Mouse (Mus musculus): ENCODE measurements around the gene Ttyh3. TPM values are rescaled to one million over a fixed set of nuclear protein-coding genes. Genes with fewer than 3 reads are reported as not detected.
"Not testable (repeated sequence)": the region's sequence is repeated elsewhere in the genome, so short reads cannot be mapped to it uniquely, and the experiment has no call there.

The Ttyh3 gene
- polyA plus RNA-seq (2015; fragmentation: Nextera tagmentation; extraction: Ambion mirVana) = 29.9 and 34.1 TPM in 2 replicates

DNA sequence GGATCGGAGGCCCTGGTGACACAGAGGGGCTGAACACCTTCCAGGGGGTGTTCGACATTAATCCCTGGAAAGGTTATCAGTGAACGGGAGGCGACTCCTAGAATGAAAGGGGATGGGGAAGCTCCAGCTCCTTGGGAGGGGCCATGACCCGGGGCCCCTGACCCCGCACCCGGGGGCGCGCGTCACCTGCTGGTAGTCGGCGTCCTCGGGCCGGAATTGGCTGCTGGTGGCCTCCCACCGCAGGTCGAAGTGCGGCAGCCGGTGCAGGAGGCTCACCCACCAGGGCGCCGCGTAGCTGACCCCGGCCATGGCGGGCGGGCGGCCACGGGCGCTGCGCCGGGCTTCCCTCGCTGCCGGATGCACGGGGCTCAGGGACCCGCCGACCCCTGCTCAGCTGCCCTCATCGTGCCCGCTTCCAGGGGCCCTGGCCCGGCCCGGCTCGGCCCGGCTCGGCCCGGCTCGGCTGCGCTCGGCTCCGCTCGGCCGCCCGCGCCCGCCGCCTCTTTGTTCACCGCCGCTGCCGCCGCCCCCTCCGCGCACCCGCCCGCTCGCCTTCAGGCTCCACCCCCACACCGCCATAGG, at the start of gene Ttyh3:
Gene Ttyh3 (minus strand): TSS at position 513 of the 582 bp plus-strand sequence.
- Histone ChIP-seq H3K4me1 (peaks cover 54% of the 10 kb centered on the region), H3K4me2 (peak within 1 kb of the TSS; percentile 86), H3K9ac (peak within 1 kb of the TSS; percentile 99), H3K4me3 (peak within 1 kb of the TSS; percentile 98), H3K9me3 (no peaks in the 10 kb centered on the region), H3K36me3 (peaks cover 12% of the 10 kb centered on the region), H3K27me3 (no peaks in the 10 kb centered on the region), H3K27ac (peak within 1 kb of the TSS; percentile 86)
- 0 out of 2 replicates have a peak, but pooled peaks have one; percentile 1 for ATAC-seq (ENCODE audit: insufficient number of reproducible peaks, low FRiP score, low TSS enrichment, low read depth)
- under 1% methylated on average over 54 of the region's 62 CpGs for WGBS

- ATAC-seq (ENCODE audit: insufficient number of reproducible peaks, low FRiP score, low TSS enrichment, low read depth) = no peak
- 85% methylated on average over 7 of the region's 7 CpGs for WGBS
Observed at GRCm38 (mm10) chr5:140695987-140696386, 47.2 kb upstream of the Ttyh3 start.

DNA sequence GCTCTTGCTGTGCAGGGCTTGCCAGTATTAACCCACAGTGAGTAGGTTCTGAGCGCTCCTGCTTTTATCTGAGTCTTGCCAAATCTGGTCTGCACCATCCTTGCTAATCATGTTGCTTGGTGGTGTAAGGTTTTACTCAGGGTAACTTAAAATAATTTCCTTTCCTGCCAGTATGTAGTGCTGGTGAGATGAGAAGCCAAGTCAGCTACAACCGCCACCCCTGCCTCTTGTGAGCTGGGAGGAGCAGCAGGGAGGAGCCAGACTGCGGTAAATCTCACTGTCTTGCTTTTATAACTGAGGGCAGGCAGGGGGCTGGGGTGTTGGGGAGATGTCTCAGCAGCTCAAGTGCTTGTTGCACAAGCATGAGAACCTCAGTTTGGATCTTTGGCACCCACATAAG, 39.6 kb upstream of the Ttyh3 start:
- H3K9ac ChIP-seq = no peak overlapping the region
- 62% methylated on average over 3 of the region's 3 CpGs for WGBS
- no peak for ATAC-seq (ENCODE audit: insufficient number of reproducible peaks, low FRiP score, low TSS enrichment, low read depth)
- no peak overlapping the region for H3K4me2 ChIP-seq
- H3K4me3 ChIP-seq = no peak overlapping the region
- H3K4me1 ChIP-seq = 0 out of 2 replicates have a peak, but pooled peaks cover 2% of the 10 kb centered on the region
- H3K36me3 ChIP-seq = peaks cover 76% of the 10 kb centered on the region
- no peaks in the 10 kb centered on the region for H3K27me3 ChIP-seq
- H3K27ac ChIP-seq = no peak overlapping the region
- no peaks in the 10 kb centered on the region for H3K9me3 ChIP-seq

More at GRCm38 (mm10) chr5:140695987-140696386, 47.2 kb upstream of the Ttyh3 start:
- no peak overlapping the region for H3K4me3 ChIP-seq
- no peak overlapping the region for H3K27ac ChIP-seq
- H3K4me2 ChIP-seq = no peak overlapping the region
- H3K9me3 ChIP-seq = no peaks in the 10 kb centered on the region
- no peak overlapping the region for H3K9ac ChIP-seq
- peaks cover 8% of the 10 kb centered on the region for H3K4me1 ChIP-seq
- peaks cover 61% of the 10 kb centered on the region for H3K36me3 ChIP-seq
- no peaks in the 10 kb centered on the region for H3K27me3 ChIP-seq

GRCm38 (mm10) chr5:140684343-140685148, 35.7 kb upstream of the Ttyh3 start:
- no peaks in the 10 kb centered on the region for H3K27me3 ChIP-seq
- no peak overlapping the region for H3K27ac ChIP-seq
- H3K9ac ChIP-seq = no peak overlapping the region
- H3K36me3 ChIP-seq = peaks cover 69% of the 10 kb centered on the region
- ATAC-seq (ENCODE audit: insufficient number of reproducible peaks, low FRiP score, low TSS enrichment, low read depth) = no peak
- no peak overlapping the region for H3K4me3 ChIP-seq
- 51% methylated on average over 16 of the region's 16 CpGs for WGBS
- H3K4me1 ChIP-seq = 0 out of 2 replicates have a peak, but pooled peaks cover 2% of the 10 kb centered on the region
- no peak overlapping the region for H3K4me2 ChIP-seq
- no peaks in the 10 kb centered on the region for H3K9me3 ChIP-seq

DNA sequence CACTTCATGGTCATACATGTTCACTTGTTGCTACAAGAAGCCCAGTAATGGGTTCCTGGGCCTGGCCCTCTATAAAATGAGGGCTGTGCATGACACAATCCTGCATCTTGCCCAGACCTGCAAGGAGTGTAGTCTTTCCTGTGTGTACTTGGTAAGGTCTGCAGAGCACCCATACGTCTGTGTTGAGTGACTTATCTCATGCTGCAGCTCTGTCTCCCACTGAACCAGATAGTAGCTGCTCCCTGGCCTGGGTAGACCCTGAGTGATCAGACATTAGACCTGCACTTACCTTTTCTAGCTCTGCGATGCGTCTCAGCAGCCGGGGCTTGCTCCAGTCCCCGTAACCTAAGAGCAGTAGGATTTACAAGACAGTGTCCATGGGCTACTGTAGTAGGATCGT, 33.3 kb upstream of the Ttyh3 start:
- ATAC-seq (ENCODE audit: insufficient number of reproducible peaks, low FRiP score, low TSS enrichment, low read depth) = no peak
- no peak overlapping the region for H3K4me3 ChIP-seq
- WGBS = 91% methylated on average over 6 of the region's 6 CpGs
- 0 out of 2 replicates have a peak, but pooled peaks cover 2% of the 10 kb centered on the region for H3K4me1 ChIP-seq
- peaks cover 67% of the 10 kb centered on the region for H3K36me3 ChIP-seq
- no peaks in the 10 kb centered on the region for H3K27me3 ChIP-seq
- H3K9ac ChIP-seq = no peak overlapping the region
- no peaks in the 10 kb centered on the region for H3K9me3 ChIP-seq
- H3K27ac ChIP-seq = 0 out of 2 replicates have a peak overlapping the region, but pooled peaks have one; percentile 22
- no peak overlapping the region for H3K4me2 ChIP-seq

- Histone ChIP-seq H3K4me1 (0 out of 2 replicates have a peak, but pooled peaks cover 5% of the 10 kb centered on the region), H3K27me3 (no peaks in the 10 kb centered on the region), H3K9ac (no peak overlapping the region), H3K4me2 (no peak overlapping the region), H3K27ac (no peak overlapping the region), H3K9me3 (no peaks in the 10 kb centered on the region), H3K36me3 (peaks cover 67% of the 10 kb centered on the region), H3K4me3 (no peak overlapping the region)
- ATAC-seq (ENCODE audit: insufficient number of reproducible peaks, low FRiP score, low TSS enrichment, low read depth) = no peak
- WGBS = 86% methylated on average over 1 of the region's 1 CpGs
Observed at GRCm38 (mm10) chr5:140680950-140681349, 32.1 kb upstream of the Ttyh3 start.

DNA sequence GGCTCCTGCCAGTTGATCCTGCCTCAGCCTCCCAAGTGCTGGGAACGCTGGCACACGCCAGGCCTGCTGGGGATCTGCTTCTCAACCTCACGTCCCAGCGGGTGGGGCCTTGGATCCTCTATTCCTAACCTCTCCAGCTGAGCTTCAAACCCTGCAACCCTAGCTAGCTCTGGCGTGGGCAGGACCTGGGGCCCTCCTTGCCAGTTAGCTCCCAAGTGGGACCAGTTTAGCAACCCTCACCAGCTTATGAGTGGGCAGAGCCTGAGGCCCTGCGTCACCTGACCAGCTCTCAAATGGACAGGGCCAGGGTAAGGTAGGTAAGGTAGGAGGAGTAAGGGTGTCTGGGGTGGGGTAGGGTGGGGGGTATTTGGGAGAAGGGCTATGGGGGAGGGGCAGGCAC, 31.2 kb upstream of the Ttyh3 start:
- ATAC-seq (ENCODE audit: insufficient number of reproducible peaks, low FRiP score, low TSS enrichment, low read depth) = no peak
- Histone ChIP-seq H3K36me3 (peaks cover 71% of the 10 kb centered on the region), H3K9ac (no peak overlapping the region), H3K27me3 (no peaks in the 10 kb centered on the region), H3K9me3 (no peaks in the 10 kb centered on the region), H3K4me1 (0 out of 2 replicates have a peak, but pooled peaks cover 10% of the 10 kb centered on the region), H3K4me2 (no peak overlapping the region), H3K27ac (no peak overlapping the region), H3K4me3 (no peak overlapping the region)
- WGBS = 84% methylated on average over 6 of the region's 6 CpGs

GRCm38 (mm10) chr5:140677137-140677536, 28.3 kb upstream of the Ttyh3 start:
- H3K4me2 ChIP-seq = no peak overlapping the region
- 92% methylated on average over 6 of the region's 6 CpGs for WGBS
- peaks cover 73% of the 10 kb centered on the region for H3K36me3 ChIP-seq
- no peak overlapping the region for H3K9ac ChIP-seq
- no peak for ATAC-seq (ENCODE audit: insufficient number of reproducible peaks, low FRiP score, low TSS enrichment, low read depth)
- H3K27me3 ChIP-seq = no peaks in the 10 kb centered on the region
- no peaks in the 10 kb centered on the region for H3K9me3 ChIP-seq
- H3K4me3 ChIP-seq = no peak overlapping the region
- 0 out of 2 replicates have a peak, but pooled peaks cover 8% of the 10 kb centered on the region for H3K4me1 ChIP-seq
- H3K27ac ChIP-seq = no peak overlapping the region

DNA sequence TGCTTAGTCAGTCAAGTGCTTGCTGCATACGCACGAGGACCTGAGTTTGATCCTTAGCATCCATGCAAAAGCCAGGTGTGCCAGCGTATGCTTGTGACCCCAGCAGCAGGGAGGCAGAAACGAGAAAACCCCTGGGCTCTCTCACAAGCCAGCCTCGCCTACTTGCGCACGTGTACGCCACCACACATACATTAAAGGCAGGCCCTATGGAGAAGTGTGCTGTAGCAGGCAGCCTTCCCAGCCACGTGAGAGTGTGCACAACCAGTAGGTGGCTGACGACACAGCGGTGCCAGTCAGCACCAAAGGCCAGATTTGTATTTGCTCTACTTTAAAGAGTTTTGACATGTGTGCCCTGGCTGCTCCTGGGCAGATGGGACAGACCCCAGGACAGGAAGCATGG, 26.8 kb upstream of the Ttyh3 start:
- Histone ChIP-seq H3K27ac (no peak overlapping the region; the same call in 1 of the 2 replicates), H3K27me3 (no peaks in the 10 kb centered on the region), H3K4me3 (no peak overlapping the region), H3K4me1 (0 out of 2 replicates have a peak, but pooled peaks cover 8% of the 10 kb centered on the region), H3K4me2 (no peak overlapping the region), H3K36me3 (peaks cover 76% of the 10 kb centered on the region), H3K9ac (no peak overlapping the region), H3K9me3 (no peaks in the 10 kb centered on the region)
- ATAC-seq (ENCODE audit: insufficient number of reproducible peaks, low FRiP score, low TSS enrichment, low read depth) = no peak
- WGBS = 74% methylated on average over 11 of the region's 11 CpGs

DNA sequence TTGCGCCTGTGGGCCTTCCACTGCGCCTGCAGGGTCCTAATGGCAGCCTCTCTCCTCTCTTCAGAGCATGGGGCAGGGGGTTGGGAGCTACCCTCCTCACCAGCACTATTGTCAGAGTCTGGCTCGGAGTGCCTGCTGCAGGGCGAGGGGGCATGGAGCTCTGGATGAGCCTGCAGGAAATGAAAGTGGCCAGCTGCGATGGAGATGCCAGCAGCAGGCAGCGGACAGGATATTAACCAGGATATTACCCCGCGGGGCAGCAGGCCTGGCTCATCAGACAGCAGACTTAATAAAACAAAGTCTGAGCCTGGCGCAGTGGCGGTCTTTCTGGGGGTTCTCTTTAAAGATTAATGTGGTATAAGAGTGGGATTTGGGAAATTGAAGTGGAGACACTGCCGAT, 26.2 kb upstream of the Ttyh3 start:
- Histone ChIP-seq H3K9ac (no peak overlapping the region), H3K9me3 (no peaks in the 10 kb centered on the region), H3K27ac (no peak overlapping the region), H3K36me3 (peaks cover 79% of the 10 kb centered on the region), H3K4me2 (no peak overlapping the region), H3K27me3 (no peaks in the 10 kb centered on the region), H3K4me1 (0 out of 2 replicates have a peak, but pooled peaks cover 8% of the 10 kb centered on the region), H3K4me3 (no peak overlapping the region)
- ATAC-seq (ENCODE audit: insufficient number of reproducible peaks, low FRiP score, low TSS enrichment, low read depth) = no peak
- WGBS = 60% methylated on average over 11 of the region's 11 CpGs

- Histone ChIP-seq H3K9me3 (no peaks in the 10 kb centered on the region), H3K27ac (no peak overlapping the region), H3K4me2 (no peak overlapping the region), H3K4me1 (0 out of 2 replicates have a peak, but pooled peaks cover 8% of the 10 kb centered on the region), H3K27me3 (no peaks in the 10 kb centered on the region), H3K9ac (no peak overlapping the region), H3K4me3 (no peak overlapping the region), H3K36me3 (peaks cover 80% of the 10 kb centered on the region)
- ATAC-seq (ENCODE audit: insufficient number of reproducible peaks, low FRiP score, low TSS enrichment, low read depth) = no peak
- WGBS = 86% methylated on average over 17 of the region's 17 CpGs
Observed at GRCm38 (mm10) chr5:140674036-140674435, 25.2 kb upstream of the Ttyh3 start.

DNA sequence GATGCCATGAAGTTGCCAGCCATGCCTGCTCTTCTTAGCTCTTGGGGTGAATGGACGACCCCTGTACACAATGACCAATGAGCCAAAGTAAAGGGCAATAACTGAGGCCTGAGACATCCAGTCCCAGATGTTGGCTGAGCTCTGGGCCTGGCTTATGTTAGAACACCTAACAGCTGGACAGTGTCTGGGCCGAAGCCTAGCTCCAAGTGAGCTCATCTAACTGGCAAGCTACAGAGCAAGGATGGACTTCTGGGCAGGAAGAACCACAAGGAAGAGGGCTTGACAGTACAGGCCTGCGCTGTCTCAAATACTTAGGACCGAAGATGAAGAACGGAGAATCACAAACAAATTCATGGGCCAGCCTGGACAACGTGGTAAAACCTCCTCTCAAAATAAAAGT, 23.8 kb upstream of the Ttyh3 start:
- H3K4me2 ChIP-seq; H3K27ac ChIP-seq; H3K9ac ChIP-seq; H3K4me3 ChIP-seq; H3K27me3 ChIP-seq; H3K9me3 ChIP-seq; H3K4me1 ChIP-seq; ATAC-seq (ENCODE audit: insufficient number of reproducible peaks, low FRiP score, low TSS enrichment, low read depth): not testable (repeated sequence)
- 91% methylated on average over 6 of the region's 6 CpGs for WGBS
- peaks cover 80% of the 10 kb centered on the region for H3K36me3 ChIP-seq
